Mouse (Mus musculus) heart, postnatal 10 days (tissue): ENCODE results near the gene Hnf4a. TPM values are rescaled to one million over a fixed set of nuclear protein-coding genes. Genes with fewer than 3 reads are reported as not detected.

Experiments used
- DNase-seq, 2 experiments: peaks; one replicate each; pipeline ENCODE4 v3.0.0; 2021
- intact Hi-C: fragments of 180-260 bp; cut with DNase I; formaldehyde crosslinking; loops from one replicate; pipeline ENCODE4 v1.15.1; 2025
- total RNA-seq, 2 experiments: library from RNA; stranded (reverse); gene quantifications; 2 replicates each; pipeline ENCODE4 v1.2.3; 2021

Hnf4a gene
- total RNA-seq, 2 experiments from 2014 or later, result not detected

DNA sequence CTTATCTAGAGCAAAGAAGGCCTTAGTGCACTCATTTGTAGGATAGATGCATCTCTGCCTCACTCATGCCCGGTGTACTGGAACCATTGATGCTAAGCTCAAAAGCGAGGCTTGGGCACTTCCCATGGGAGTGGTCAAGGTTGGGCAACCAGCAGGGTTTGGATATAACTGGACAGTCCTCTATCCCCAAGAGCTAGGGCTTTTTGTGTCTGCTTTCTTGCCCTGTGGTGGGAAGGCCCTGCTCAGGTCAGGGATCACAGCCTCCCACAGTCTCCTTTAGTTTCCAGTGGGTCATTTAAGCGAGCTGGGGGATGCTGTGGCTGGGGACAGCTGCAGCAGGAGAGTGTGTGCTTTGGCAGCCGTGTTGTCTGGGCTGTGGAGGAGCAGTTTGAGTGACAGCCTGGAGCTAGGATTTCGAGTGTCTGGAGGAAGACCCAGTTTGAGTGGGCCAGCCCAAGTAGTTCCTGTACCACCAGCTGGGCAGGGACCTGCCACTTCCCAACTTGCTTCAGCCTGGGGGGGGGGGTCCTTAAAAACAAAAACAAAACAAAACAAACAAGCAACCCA is 16.8 kb upstream of the Hnf4a start:
- DNase-seq, result no peak
- intact Hi-C loops, result no loop called here

DNA sequence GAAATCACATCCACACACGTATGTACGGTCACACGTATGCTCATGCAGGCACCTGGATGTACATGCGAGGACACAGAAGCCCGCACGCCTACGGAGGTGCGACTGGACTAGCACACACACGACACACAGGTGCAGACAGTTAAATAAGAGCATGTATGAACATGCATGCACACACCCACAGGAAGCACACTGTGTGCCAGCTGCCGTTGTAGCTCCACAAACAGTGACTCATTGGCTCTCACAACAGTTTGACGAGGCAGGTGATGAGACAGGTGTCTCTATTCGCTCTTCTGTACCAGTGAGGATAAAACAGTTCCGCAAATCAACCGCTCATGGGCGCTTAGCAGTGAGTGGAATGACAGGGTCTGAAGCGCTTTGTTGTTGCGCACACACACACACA is 16.0 kb upstream of the Hnf4a start:
- intact Hi-C loops, result no loop called here
- no peak for DNase-seq

DNA sequence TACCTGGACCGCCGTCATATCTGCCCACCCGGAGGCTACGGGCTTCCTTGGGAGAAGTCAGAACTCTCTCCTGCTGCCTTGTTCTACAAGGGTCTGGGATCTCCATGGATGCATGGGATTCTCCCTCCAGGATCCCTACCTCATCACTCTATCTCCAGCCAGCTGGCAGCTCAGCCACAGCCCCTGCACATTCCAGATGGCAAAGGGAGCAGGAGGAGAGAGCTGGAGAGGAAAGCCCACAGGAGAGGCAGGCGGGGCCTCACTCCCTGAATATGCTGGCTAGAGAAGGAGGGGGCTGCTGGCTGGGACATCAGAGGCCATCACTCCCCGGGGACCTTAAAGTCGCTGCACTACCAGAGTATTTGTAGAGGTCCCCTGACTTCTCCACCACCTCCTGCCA is 15.3 kb upstream of the Hnf4a start:
- intact Hi-C loops, result no loop called here
- peak in 1 of 2 experiments; percentile 4 for DNase-seq

DNA sequence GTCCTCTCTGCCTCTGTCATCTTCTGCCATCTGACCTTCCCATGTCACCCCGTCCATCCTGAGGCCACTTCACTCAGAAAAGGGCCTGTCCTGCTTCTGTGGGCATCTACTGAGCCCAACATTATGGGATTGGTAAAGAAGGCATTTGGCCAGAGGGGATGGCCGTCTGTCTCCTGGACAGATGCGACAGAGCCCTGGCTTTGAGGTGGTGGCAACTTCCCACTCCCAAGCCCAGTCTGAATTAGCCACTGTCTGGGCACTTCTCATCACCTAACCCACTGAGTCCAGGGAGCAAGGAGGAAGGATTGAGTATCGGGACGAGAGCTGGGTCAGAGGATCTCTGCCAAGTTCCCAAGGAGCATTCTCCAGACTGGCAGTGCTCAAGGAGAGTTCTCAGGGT is 14.6 kb upstream of the Hnf4a start, which contains the start of gene R3hdml:
R3hdml (plus strand) TSS at position 301 of the 400 bp plus-strand sequence.
- intact Hi-C loops, result no loop called here
- DNase-seq, result no peak

DNA sequence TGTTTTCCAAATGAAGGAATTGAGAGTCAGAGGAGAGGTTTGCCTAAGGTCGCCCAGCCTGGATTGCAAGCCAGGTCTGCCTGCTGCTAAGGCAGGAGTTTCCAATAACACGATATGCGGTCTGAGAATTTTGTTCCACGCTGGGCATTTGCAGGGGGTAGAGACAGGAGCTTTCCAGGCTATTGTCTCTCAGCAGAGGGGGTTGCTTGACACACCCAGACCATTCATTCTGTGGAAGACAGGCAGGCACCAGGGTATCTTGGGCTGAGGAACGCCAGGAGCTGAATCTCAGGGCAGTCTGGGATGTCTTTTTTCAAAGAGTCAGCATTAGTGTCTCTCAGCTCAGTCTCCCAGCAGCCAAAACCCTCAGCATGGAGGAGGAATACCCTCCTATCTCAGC is 13.6 kb upstream of the Hnf4a start:
- intact Hi-C loops, result no loop called here
- no peak for DNase-seq

DNA sequence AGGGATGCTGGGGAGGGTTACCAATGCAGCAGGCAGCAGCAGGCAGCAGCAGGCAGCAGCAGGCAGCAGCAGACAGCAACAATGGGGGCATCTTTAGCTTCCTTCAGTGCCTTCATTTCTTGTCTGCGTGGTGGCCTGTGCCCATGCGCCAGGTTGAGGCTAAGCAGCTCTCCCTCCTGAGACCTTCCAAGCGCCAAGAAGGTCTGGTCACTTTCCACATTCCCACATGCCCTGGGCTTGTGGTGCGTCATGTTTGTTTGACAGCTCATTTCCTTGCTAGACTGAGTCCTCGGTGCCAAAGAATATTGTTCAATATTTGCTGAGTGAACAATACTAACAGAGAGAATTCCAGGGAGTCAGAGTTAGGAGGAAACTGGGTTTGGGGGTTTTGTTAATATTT is 12.6 kb upstream of the Hnf4a start:
- intact Hi-C loops, result no loop called here
- DNase-seq, result peak in 1 of 2 experiments; percentile 20

GRCm38 (mm10) chr2:163494456-163494855 is 12.2 kb upstream of the Hnf4a start:
- intact Hi-C loops, result no loop called here
- DNase-seq, result no peak

GRCm38 (mm10) chr2:163502219-163502618 is 4.4 kb upstream of the Hnf4a start:
- peak; percentile 29 to 51 for DNase-seq
- intact Hi-C loops, result no loop called here

- DNase-seq, result no peak
- intact Hi-C loops, result no loop called here
These were observed 3.4 kb upstream of the Hnf4a start for GRCm38 (mm10) chr2:163503191-163503590.

DNA sequence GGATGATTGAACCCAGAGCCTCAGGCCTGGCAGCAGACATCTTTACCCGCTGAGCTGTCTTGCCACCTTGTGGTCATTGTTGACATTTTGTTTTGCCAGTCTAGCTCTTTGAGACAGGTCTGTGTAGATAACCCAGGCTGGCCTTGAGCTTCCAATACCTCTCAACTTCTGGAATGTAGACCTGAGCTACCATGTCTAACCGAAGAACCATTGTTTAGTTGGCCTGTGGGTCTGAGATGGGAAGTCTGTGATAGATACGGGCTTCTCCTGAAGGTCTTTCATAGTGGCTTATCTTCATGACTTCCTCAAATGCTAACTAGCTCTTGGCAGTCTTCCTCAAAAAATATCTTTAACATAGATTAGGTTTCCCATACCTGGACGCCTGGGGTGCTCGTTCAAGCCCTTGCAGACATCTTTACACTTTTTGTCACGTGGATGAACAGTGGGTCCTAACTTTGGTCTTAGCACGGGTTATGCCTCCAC is 19.2 kb downstream of the Hnf4a start:
- intact Hi-C loops, result no loop called here

GRCm38 (mm10) chr2:163527497-163527896 is 20.9 kb downstream of the Hnf4a start:
- intact Hi-C loops, result no loop called here

More for the DNA sequence above, 19.2 kb downstream of the Hnf4a start:
- no peak for DNase-seq

GRCm38 (mm10) chr2:163530418-163530817 is 23.8 kb downstream of the Hnf4a start:
- no peak for DNase-seq

More at GRCm38 (mm10) chr2:163527497-163527896, 20.9 kb downstream of the Hnf4a start:
- no peak for DNase-seq

GRCm38 (mm10) chr2:163531917-163532316 is 25.3 kb downstream of the Hnf4a start:
- intact Hi-C loops, result loop anchor here (1.0 to 10.0 kb wide), 2 partner anchors 67 to 253 kb away; no protein-coding TSS in a partner anchor

More at GRCm38 (mm10) chr2:163530418-163530817, 23.8 kb downstream of the Hnf4a start:
- intact Hi-C loops, result loop anchor here (10.0 kb wide), 1 partner anchor 254 kb away; no protein-coding TSS in a partner anchor

DNA sequence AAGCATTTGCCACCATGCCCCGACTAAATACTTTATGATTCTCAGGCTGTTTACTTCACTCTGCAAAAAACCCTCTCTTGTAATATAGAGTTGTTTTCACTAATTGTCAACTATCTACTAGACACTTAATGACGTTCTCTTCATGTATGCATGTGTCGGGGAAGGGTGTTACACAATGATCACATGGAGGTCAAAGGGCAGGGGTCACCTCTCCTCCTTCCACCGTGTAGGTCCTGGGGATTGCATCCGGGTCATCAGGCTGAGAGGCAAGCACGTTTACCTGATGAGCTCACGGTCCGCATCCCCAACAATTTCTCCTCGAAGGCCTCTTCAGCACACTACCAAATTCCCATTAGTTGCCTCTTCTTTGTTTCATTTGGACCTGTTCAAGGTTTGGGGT is 26.6 kb downstream of the Hnf4a start:
- no peak for DNase-seq
- intact Hi-C loops, result loop anchor here (10.0 kb wide), 1 partner anchor 252 kb away; no protein-coding TSS in a partner anchor

More at GRCm38 (mm10) chr2:163531917-163532316, 25.3 kb downstream of the Hnf4a start:
- peak; percentile 77 to 88 for DNase-seq

DNA sequence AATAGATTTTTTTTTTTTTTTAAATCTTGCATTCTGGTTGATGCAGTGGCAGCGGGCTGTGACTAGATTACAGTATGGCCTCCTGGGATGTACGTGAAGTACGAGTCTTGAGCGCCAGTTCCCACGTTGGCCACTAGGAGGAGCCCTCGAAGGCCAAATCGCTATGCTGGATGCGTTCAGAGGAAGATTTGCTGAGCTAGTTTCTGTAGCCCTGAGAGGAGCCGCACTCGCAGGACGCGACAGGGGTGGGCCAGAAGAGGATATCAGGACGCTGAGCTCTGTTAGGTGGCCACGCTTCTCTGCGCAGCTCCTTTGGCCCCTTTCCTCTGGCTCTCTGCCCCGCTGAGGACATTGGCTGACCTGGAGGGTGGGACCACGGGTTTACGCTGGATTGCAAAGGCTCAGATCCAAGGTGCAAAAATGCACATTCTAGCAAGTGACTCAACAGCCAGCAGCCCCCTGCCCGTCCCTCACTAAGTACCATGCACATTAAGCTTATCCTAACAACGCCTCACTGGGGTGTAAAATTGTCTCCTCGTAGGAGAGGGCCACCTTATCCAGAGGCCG is 28.4 kb downstream of the Hnf4a start:
- peak; percentile 90 to 94 for DNase-seq
- intact Hi-C loops, result loop anchor here (1.0 to 10.0 kb wide), 3 partner anchors 184 to 288 kb away; no protein-coding TSS in a partner anchor

DNA sequence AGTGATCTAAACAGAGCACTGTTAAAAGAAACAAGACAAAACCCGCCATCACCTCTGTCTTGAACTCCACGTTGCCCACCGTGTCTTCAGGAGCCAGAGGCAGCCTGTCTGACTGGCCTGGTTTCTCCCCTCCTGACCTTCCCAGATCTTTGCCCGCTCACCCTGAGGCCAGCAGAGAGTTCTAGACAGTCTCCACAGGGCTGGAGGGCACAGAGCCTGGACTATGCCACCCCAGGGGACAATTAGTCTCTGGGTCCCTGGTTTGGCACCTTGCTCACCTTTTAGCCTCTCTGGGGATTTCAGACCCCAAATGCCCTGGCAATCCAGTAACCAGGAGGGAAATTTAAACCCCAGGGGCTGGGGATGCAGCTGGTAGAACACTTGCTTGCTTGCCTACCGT is 30.8 kb downstream of the Hnf4a start:
- intact Hi-C loops, result loop anchor here (10.0 kb wide), 1 partner anchor 247 kb away; no protein-coding TSS in a partner anchor
- no peak for DNase-seq

- intact Hi-C loops, result loop anchor here (10.0 kb wide), 1 partner anchor 246 kb away; no protein-coding TSS in a partner anchor
- DNase-seq, result no peak
These were observed 31.8 kb downstream of the Hnf4a start for GRCm38 (mm10) chr2:163538410-163538809.

DNA sequence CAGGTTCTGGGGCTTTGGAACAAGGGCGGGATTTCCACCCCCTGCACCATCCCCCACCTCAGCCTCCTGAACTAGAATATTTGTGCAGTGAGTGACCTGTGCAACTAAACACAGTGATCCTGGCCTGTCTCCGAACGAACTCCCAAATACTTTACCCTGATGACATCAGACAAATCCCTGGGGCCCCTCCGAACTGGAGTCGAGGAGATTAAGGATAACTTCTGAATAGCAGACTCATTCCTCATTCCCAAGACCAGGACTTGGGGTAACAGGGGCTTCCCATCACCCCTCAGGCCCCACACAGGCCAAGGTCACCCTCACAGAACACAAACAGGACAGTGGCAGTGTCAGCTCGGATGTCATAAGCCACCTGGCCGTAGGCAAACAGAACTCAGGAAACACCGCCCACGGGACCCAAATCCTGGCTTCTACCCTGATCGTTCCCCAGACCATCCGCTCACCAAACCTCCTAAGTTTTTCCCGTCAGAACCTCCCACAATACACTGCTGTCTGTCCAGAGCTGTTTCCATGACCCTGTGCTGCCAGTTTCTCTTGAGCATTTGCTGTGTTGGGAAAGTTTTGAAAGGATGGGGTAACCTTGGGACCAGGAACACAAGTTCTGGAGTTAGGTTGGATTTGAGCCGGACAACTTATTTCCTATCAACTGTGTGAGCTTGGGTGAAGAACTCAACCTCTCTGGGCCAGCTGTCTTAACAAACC is 32.9 kb downstream of the Hnf4a start:
- no peak for DNase-seq
- intact Hi-C loops, result loop anchor here (10.0 kb wide), 1 partner anchor 245 kb away; no protein-coding TSS in a partner anchor

- no peak for DNase-seq
- intact Hi-C loops, result no loop called here
These were observed 33.9 kb downstream of the Hnf4a start for GRCm38 (mm10) chr2:163540231-163541117.

- intact Hi-C loops, result no loop called here
- no peak for DNase-seq
These were observed 35.1 kb downstream of the Hnf4a start for GRCm38 (mm10) chr2:163541568-163542182.
